Mouse (Mus musculus) lung, postnatal 14 days (tissue): Measurements from ENCODE around the gene Sirt7.
A peak's percentile ranks its signal among the peaks of the same experiment; 100 is the strongest.

Source experiments
- DNase-seq: peaks from one replicate; pipeline ENCODE4 v3.0.0; 2021

Gene Sirt7

DNA sequence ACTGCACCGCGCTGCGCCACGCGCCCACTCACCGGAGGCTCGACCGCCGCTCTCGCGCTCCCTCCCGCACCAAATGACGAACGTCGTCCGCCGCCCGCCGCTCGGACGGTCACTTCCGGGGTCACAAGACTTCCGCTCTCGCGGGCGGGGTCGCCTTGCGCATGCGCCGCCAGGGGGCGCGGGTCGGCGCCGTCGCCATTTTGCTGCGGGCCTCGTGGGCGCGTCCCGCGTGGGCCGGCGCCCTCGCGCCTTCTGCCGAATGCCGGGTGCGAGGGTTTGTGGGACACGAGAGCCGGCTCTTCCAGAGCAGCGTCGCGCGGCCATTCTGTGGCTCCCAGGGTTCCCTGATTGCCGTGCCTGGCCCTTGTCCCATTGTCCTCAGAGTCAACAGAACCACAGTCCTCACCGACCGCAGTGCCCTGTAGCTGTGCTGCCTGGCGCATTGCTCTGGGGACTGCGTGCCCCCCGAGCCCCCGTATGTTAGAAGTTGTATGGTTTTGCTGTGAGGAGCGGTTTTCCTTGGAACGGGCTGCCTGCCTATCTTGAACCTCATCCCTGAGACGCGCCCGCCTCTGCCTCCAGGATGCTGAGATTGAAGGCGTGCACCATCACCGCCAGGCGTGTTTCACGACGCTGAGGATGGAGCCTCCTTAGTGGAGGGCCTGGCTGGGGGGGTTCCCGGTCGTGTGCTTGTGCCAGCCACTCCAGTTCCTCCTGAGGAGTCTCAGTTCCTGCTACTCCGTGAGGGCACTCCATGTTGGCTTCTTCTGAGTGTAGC is 43.4 kb downstream of the Sirt7 start, which contains the start of gene Arhgdia:
Gene Arhgdia, minus strand, starts transcription at position 135 of the 778 bp plus-strand sequence.
- DNase-seq: peak; percentile 90

DNA sequence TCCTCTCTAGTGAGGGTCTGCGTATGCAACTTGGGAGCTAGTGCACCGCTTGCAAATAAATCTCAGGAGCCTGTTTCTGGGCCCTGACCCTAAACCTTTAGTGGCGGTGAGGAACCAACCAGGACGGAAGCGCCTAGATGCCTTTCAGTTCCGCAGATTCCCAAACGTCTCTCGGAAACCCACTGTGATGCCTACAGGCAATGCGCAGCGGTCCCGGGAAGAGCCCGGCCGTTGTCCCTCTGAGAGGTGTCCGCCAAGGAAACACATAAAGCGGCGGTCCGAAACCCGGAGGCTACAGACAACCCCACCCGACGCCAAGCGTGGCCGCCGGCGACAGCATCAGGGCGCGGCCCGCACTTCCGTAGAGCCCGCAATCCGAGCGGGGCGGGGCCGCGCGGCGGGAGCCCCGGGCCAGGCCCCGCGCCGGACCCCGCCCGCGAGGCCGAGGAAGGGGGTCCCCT is 44.1 kb downstream of the Sirt7 start:
- peak; percentile 60 for DNase-seq

DNA sequence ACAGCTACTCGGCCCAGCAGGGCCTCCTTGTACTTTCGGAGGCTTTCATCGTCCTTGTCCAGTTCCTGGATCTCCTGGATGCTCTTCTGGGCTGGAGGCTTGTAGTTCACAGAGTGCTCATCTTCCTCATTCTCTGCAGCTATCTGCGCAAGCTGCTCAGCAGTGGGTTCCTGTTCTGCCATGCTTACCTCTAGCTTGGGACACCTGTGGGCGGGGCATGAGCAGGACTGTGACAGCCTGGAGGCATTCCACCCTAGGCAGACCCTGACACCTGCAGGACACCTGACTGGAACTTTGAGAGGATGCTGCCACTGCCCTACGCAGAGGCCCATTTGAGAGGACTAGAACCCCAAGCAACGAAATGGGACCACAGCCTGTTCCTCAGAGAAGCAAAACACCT is 44.9 kb downstream of the Sirt7 start:
- DNase-seq: no peak

DNA sequence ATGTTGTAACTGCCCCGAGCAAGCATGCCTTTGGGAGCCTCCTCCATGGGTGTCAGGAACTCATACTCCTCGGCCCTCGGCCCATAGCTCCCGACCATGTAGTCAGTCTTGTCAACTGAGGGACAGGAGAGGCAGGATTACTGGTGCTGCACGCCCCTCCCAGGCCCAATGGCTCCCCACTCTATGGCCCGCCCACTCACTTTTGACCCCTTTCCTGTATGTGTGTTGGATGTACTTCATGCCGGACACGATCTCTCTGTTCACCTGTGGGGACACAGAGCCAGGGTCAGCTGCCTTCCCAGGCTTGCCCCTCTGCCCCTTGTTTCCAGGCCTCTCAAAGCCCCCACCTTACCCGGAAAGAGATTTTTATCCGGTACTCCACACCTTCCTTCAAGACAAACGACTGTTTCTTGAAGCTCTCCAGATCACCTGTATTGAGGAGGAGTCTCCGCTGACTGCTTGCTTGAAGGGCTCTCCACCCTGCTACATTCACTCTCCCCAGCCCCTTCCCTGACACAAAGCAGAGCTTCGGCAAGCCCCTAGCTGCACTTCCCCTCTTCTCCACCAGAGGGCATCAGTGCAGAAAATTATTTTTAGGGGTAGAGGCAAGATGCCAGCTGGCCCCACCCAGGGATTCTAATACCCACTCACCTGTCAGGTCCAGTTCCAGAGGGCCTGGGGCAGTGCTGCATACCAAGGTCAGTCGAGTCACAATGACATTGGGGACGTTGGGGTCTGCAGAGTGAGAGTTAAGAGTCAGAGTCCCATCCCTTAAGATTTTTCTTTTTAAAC is 45.5 kb downstream of the Sirt7 start:
- peak; percentile 86 for DNase-seq

DNA sequence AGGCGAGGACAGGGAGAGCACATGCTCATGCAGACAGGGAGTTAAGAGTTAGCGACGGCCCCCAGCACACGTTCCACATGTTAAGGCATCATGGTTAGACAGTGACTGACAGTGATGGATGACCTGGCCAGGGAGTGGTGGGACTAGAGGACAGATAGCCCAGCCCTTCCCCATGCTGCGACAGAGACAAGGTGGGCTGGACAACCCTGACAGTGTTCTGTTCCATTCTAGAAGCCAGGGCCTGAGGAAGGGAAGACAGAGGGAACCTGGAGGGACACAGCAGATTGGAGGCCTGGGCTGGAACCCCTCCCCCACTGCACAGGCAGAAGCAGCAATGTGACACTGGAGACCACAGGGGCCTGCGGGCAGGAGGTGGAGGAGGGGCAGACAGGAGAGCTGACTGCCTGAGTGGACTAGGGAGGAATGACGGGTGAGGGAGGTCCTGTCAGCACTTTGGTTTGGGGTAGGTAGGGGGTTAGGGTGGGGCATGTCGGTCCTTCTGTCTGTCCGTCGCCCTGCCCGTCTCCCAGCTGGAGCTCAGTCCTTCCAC is 46.3 kb downstream of the Sirt7 start:
- no peak for DNase-seq

DNA sequence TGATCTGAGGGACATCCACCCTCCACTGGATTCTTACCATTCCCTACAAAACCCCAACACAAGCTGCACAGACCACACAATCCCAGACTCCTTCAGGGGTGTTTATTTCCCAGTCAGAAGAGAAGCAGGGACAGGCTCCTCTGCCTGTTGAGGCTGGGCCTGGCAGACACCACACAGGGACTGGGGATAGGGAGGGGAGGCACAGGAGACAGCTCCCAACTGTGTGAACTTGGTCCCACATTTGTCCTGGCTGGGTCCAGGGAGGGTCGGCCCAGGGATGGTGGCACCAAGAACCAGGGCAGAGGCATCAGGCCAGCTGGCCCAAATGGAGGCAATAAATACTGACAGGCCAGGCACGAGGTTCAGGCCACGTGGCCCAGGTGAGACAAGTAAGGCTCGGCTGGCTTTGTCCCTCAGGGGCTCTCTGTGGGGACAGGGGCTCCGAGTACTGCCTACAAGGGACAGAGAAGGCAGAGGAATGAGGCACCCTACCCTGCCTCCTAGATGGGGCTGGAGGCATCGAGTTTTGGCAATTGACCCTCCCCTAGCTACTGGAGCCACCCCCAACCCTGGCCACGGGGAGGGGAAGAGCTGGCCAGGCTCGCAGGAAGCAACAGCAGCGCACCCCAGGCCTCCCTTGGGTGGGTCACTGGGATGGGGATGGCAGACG is 46.9 kb downstream of the Sirt7 start:
- DNase-seq: no peak

DNA sequence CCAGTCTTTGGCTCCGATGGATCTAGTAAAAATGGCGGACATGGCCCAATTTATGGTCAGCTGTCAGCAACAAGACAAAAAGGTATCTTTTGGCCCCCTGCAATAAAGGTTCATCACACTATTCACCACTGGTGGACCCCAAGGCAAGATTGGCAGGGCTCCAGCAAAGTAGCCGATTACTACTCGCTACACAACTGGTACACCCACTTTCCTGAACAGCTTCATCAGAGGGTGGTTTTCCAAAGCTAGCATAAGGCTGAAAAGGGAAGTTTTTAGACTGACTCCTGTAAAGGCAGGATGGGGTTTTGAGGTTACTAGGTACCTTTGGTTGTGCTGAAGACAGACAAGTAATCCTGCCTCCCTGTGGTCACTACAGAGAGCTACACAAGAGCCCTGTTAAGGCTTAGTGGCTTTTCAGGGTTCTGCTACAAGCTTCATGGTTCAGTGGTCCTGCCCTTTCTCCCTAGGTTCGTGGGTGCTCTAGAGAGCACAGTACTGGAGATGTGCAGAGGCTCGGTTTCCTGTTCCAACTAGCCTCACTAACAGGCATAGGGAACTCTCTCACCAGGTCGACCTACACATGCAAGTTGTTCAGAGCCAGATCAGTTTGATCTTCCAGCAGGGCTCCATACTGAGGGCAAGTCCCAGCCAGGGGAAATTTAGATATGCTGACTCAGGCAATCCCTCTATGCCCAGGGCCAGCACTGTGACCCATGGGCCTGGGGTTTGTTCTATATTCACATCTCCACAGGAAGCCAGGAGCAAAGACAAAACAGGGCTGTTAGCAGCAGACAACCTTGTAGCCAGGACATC is 47.6 kb downstream of the Sirt7 start:
- no peak for DNase-seq

DNA sequence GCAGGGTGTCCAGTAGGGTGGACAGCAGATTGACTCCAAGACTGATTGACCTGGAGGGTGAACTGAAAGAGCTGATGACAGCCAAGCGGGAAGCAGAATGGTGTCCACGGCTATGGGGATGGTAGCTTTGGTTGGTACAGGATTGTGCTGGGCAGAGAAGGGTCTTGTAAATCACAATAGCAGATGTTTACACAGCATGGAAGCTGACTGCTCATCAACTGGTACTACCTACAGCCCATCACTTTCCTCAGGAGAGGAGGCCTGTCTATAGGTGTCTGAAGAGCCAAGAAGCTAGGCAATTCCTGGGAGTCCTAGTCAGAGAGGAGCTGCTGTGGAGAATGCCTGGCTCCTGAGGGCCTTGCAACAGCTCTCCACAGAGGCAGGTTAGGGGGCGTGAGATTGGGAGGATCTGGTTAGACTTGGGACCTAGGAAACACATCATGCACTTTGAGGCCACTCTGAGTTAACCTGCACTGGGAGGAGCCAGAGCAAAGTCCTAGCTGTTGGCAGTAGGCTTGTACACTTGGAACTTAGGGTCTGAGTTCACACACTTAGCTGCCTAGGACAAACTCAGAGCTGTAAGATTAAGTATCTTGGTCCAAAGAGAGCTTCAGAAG is 48.6 kb downstream of the Sirt7 start:
- DNase-seq: no peak

DNA sequence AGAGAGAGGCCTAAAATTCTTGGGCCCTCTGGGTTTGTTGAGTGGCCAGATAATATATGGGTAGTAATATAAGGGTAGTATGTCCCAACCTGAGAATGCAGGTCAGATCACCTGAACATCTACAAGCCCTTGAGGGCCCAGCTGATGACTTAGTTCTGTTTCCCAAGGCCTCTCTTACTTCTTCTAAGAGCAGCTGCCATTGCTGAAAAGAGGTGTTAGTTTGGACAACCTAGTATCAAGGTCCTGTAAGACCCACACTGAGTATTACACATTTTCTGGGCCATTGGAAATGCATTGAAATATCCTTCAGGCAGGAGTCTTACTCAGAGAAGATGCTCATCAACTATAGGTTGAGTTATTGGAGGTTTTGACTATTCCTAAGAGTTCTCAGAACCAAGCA is 49.1 kb downstream of the Sirt7 start:
- DNase-seq: no peak

DNA sequence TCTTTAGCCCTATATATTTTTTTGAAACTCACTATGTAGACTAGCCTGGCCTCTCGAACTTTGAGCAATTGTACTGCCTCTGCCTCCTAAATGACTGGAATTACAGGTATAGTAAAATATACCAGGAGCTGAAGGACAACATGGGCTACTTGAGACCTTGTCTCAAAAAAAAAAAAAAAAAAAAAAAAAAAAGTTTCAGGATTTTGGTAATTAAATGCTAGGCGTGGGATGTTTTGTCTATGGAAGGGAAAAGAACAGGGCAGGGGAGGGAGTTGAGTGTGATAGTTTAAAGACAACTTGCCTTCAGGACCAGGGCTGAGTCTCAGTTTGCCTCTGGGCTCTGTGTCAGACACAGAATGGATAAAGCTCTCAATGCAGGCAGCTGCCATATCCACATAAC is 50.0 kb downstream of the Sirt7 start:
- DNase-seq: no peak

DNA sequence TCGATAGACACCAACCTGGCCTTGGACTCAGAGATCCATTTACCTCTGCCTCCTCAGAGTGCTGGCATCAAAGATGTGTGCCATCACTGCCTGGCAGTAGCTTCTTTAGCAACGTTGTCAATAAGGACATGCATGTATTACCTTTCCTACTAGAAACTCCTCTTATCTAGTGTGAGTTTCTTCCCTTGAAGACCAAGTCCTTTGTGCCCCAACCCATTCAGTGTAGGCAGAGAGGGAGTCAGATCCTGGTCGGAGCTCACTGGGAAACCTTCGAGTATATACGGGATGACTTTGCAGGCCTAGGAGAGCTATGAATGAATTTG is 50.8 kb downstream of the Sirt7 start:
- no peak for DNase-seq

DNA sequence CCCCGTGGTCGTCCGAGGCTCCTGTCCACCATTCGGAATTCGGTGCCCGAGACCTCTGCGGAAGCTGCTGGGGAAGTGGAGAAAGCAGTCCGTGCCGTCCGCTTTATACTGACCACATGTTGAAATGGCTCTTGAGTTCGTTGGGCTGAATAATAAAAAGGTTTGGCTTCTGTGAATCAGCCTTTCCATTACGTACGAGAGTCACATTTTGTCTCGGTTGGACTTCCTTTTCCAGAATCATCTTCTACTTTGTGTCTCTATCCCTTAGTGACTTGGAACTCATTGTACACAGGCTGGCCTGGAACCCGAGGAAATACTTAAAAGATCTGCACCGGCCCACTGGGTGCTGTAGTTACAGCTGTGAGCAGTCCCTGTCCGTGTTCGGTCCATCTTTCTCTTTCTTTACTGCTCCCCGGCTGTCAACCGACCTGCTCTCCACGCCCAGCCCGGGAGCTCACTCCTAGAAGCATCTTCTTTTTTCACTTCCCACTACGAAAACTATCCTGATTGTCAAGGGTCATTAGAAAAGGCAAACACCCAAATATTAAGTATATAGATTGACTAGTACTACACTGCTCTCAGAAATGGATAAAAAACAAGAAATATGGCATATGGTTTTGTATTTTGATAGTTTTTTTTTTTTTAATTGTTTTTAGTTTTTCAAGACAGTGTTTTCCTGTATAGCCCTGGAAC is 51.3 kb downstream of the Sirt7 start:
- no peak for DNase-seq

DNA sequence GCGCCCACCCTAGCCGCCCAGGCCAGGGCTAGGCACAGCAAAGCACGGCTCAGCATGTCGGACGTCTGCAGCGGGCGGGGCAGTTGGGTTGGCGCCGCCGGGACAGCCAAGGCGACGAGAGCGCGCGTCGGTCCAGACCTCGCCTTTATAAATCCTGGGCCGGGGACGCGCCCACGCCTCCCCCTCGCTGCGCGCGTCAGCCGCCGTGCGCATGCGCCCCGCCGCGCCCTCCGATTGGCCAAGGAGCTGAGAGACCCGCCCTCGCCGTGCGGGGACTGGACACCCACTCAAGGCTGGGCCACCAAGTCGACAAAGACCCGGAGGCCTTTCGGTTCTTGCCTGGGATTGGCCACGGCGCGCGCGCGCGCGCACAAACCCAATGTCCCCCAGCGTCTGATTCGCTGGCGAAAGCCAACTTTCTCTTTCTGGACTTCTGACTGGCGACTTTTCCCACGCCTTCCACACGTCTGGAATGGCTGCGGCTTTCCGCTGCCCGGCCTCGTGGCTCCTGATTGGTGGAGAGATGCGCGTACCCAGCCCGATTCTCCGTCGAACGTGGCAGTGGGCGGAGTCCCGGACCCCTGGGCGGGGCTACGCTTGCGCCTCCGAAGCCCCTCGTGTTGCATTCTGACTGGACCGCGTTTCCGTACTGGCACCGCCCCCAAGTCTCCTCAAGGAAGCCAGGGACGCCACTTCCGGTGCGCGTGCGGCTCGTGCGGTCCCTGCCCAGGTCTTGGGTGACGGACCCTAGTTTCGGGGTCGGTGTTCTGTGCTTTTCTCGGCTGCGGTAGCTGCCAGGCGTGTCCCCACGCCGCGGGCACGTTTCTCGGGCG is 52.1 kb downstream of the Sirt7 start, which contains the start of gene P4hb:
Gene P4hb, minus strand, starts transcription at position 502 of the 833 bp plus-strand sequence.
- DNase-seq: peak; percentile 99

DNA sequence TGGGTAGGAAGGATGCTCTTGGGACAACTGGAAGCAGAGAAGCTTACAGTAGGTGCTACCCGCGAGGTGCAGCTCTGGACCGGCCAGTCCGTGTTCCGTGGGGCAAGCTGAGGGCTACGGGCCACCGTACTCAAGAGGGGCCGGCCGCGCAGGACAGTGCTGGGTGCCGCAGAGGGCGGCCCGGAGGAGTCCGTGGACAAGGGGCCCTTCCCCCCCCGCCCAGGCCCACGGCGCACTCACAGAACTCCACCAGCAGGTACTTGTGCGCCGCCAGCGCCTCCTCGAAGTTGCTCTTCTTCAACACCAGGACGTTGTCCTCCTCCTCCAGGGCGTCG is 52.7 kb downstream of the Sirt7 start:
- DNase-seq: no peak

DNA sequence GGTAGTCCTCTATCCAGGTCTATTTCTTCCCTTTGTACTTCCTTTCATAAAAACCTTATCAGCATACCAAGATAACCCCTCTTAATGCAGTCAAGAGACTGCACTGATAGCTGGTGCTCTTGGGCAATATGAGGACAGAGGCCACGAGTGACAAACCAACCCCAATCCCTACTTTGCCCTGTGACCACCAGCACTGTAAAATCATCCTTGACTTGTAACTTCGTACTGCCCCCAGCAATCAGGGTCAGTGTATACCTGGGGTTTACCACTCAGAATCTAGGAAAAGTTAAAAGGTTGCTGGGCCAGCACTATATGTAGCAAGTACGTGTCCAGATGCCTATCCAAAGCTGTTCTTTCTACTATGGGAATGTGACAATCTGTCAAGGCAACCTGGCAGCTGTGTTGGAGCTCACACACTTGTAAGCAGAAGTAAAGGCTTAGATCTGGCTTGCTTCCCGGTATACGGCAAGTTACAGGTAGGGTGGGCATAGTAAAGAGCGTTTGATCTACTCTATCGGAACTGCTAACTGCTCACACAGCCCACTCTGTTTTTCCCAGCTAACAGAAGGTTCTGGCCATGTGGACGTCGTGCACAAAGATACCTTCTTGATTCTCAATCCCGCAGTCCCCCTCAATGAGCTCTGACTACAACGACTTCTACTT is 53.2 kb downstream of the Sirt7 start:
- no peak for DNase-seq

DNA sequence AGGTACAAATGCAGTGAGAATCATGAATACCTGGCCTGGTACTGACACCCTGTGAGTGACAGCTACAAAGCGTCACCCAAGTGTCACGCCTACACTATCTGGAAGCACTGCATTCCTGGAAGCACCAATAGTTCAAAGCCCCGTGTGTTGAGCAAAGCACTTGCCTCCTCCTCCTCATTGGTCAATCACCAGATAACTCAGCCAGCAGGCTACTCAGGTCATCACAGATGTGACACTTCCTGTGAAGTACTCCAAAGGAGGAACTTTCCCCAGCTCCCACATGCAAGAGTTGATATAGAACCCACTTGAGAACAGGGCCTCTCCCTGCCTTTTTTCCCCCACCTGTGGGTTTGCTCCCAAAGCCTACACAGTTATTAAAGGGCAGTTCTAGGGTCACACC is 53.9 kb downstream of the Sirt7 start:
- no peak for DNase-seq
